Mouse (Mus musculus) neural tube, embryonic 10.5 days (tissue): ENCODE measurements around the gene Slc26a5.

ENCODE experiments used
- DNase-seq: peaks from one replicate; pipeline ENCODE4 v3.0.0-alpha.2; 2017; ENCODE audit warnings: low spot score; ENCODE audit errors: extremely low spot score

The Slc26a5 gene

DNA sequence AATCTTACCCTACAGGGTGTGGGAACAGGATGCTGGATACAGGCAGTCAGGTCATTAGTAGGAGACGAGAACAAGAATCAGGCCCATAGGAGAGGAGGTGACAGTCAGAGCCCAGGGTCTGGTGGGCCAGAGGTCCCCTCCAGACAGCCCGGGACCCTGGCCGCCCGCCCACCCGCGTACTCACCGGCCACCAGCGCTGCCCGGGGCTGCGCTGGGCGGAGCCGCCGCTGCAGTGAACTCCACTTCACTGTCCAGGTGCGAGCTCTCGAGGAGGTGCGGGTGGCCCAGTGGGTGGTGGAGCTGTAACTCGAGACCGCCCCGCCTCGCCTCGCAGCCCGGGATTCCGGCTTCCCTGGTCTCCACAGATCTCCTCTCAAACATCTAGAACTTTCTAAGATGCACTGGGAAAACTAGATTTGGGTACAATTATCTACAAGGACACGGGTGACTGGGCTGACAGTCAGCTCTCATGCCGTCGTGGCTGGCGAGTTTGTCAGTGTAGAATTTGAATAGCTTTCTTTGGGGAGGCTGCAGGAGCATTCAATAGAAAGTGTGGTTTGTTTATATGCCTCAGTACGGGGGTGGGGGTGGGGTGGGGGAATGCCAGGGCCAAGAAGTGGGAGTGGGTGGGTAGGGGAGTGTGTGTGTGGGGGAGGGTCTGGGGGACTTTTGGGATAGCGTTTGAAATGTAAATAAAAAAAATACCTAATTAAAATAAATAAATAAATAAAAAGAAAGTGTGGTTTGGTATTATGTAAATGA is at the start of gene Slc26a5:
Gene Slc26a5 (minus strand): TSS at position 259 of the 762 bp plus-strand sequence.
- peak; percentile 33 for DNase-seq

DNA sequence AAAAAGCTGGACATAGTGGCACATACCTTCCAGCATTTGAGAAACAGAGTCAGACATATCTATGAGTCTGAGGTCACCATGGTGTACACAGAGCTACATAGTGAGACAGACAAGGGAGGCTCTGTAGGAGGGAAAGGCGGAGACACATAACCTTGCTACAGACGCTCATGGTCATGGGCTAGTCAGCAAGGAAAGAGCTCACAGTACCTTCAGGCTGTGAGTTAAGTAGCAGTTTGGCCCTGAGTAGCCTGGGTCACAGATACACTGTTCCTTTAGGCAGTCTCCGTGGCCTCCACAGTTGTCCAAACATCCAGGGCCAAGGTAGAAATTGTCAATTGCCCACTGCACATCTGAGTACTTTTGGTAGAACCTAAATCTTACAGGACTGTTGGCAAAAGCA is 49.4 kb upstream of the Slc26a5 start:
- DNase-seq = no peak

DNA sequence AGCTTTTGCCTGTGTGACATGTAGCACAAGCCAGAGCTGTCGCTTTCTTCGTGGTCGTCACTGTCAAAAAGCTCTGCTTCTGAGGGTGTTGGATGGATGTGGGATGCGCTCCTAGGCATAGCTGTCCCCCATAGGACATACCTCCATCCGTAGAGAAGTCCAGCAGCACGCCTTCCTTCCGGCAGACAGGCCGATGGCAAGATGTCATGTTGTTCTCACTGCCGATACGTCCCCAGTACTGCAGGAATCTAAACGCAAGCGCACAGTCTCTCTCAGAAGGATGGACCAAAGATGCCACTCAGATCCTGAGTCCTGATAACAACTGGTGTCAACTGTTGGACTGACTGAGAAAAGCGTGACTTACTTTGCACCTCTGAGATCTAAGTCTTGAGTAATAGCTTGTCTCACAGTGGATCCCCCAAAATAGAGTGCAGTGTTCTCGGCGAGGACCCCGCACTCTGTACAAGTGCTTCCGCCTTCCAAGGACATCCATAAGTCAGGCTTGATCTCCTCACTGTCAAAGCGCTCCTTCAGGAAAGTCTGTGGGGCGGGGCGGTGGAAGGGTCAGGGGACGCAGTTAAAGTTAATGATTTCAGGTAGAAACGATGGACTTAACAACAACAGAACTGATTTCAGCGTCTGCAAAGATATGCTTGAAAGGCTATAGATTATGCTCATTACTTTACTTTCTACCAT is 47.6 kb upstream of the Slc26a5 start:
- DNase-seq = no peak

DNA sequence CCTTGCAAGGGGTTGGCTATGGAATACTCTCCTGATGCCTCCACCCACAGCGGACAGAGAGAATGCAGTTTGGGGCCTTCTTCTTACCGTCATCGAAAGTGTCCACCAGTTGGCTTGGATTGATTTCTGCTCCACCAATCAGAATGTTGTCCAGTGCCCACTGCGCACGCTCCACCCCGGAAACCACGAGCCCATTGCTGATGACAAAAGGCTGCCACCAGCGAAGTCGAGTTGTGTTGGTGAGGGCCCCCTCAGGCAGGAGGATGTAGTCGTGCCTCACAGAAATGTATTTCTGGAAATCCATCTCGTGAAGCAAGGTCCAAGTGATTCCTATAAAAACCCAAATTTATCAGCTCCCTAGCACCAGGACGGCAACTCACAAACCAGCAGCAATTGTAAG is 45.3 kb upstream of the Slc26a5 start:
- no peak for DNase-seq

DNA sequence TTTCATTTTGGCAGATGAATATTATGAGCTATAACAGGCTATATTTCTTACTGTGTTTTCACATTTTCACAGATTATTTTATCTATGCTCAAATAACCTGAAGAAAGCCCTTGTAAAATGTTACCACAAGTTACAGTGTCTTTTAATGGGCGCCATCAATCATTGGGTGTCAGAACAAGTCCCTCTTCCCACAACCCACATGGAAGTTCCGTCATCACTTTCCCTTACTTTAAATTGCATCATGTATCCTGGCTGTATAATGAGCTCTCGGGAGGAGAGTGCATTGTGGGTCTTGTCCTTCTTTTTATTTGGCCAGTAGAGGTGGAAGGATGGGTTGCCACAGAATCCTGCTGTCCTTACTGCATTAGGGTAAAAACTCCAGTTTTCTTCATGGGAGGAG is 44.3 kb upstream of the Slc26a5 start:
- DNase-seq = no peak

DNA sequence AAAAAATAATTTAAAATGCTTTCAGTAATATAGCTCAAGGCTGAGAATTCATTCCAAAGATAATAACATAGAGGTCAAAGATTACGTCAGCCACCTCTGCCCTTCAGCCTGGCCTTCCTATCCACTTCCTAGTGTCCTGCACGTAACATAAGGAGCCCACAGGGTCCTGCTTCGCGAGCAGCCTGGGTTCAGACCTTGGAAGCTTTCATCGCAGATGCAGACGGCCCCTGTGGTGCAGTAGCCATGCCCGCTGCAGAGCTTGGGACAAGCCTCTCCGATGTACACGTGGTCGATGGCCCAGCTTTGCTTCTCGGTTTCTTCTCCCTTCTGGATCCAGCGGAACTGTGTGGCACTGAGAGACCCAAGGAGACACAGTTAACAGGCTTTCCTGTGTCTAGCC is 36.0 kb upstream of the Slc26a5 start:
- no peak for DNase-seq

DNA sequence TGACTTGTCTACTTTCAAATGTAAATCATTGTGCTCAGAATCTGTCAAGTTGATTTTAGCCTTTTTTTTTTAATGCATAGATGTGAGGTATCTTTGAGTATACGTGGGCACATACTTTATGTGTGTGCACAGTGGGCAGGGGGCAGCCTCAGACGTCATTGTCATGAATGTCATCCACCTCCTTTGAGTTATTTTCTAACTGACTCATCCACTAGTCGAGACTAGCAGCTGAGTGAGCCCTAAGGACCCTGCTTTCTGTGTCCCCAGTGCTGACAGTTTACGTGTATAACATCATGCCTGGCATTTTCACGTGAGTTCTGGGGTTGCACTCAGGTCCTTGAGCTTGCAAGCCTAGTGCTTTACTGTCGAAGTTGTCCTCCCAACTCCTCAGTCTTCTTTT is 35.5 kb upstream of the Slc26a5 start:
- DNase-seq = no peak

DNA sequence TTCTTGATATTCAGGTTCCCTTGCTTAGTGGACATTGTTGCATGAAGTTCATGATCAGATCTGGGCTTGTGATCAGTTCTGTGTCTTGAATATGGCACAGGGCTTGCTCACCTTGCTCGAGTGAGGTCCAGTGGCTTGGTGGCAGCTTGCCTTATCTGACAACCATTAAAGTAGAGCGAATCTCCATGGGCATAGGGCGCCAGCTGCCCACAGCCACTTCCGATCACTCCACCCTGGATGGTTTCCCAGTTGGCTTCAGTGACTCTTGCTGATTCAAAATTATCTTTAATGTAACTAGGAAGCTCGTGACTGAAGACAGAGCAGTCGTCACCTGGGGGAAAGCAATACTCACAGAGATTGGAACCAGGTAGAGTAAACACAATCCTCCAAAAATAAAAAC is 33.5 kb upstream of the Slc26a5 start:
- DNase-seq = no peak

DNA sequence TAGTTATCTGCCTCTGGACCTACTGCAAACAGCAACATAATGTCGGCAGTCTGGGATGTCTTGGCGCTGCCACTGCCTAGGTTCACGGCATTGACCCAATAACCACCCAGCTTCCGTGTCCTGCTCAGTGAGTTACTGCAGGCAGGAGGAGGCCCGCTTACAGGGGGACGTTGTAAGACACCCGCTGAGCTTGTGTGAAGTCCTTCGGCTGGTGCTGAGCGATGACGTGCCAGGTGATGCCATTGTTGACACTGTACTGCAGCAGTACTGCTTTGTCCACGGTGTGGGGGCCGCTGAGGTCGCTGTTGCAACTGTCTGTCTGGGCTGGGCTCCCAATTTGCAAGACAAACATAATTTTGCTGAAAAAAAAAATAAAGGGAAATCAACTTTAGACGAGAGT is 31.2 kb upstream of the Slc26a5 start:
- DNase-seq = no peak

DNA sequence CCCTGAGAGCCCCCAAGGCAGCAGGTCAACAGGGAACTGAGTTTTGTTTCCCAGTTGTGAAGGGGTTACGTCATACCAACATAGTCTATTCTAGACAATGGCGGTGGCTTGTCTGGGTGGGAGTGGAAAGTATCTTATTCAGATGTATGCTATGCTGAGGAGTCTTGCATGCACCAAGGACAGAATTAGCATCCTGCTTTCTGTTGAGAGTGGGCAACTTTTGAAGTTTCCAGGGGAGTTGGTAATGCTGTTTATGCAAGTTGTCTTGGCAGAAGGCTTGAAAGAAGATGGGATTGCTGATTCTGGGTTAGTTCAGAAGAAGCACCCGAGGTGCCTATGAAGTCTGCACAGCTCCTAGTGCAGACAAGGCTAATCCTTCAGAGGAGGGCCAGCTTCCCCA is 28.8 kb upstream of the Slc26a5 start:
- no peak for DNase-seq

DNA sequence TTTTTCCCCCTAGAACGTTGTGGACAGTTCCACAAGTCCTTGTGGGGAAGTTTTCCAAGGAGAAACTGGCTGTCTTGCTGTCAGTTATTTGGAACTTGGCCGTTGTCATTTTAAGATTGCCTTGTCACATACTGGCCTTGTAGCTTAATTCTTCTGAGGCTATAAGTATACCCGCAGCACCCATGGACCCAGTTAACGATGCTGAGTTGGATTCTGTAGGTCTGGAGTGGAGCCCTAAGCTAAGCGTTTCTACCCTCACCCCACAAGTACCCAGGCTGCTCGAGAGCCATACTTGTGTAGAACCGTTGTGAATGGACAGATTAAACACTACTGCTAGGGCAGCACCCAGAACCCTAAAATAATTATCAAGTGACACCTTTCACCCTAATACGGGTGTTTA is 1.3 kb upstream of the Slc26a5 start:
- DNase-seq = no peak

DNA sequence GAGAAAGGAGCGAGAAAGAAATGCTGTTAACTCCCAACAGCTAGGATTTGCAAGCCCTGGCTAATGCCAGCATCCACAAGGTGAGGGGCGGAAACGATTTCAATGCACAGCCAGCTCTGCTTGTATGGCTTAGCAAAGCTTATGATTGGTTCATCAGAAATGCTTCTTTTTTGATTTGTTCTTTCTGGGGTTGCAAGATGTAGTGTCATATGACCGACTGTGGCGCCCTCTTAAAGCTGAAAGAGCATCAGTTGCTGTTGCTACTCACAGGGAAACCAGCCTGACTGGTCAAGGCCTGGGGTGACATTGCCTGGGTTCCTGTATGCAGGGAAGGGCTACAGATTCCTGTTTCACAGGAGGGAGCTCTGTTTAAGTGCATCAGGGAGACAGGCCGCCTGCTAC is 908 bp upstream of the Slc26a5 start:
- peak; percentile 20 for DNase-seq

DNA sequence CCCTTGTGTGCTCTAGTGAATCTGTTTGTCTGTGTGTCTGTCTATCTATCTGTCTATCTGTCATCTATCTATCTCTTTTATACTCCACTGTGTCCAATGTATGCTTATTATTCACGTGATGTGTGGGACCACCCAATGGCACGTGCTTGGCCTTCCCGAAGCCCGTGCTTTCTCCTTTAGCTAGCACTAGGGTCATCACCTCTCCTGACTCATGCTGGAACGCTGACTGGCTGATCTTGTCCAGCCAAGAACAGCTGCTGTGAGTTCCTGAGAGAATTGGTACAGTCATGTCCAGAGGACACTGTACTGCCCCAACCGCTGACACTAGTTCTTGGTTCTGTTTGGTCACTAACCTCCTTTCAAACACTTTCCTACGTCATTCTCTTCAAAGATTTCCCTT is 6.8 kb downstream of the Slc26a5 start:
- no peak for DNase-seq

DNA sequence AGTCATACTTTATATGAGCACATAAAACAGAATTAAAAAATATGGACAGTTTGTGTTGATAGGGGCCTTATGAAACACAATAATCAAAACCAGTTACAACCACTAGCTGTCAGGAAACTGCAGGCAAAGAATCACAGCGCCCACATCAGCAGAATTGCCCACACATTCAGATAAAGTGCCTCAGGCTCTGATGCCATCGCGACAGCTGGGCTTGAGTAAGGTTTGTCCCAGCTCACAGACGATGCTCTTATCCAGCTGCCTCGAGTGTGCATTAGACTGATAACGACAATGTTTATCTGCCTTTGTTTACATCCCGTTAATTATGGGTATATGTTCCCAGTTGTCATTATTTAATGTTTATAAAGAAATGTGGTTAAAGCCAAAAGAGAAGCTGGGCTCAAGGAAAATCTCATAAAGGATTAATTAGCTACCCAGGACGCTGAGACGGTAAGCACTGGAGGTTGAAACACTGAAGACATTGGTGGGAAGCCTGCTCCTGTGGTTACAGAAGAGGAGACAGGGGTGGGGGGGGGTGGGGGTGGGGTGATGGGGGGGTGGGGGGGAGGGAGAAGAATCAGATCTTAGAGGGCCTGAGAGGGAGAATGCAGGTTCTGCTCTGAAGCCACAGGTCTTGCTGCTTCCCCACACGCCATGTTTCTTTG is 13.6 kb downstream of the Slc26a5 start:
- DNase-seq = no peak

DNA sequence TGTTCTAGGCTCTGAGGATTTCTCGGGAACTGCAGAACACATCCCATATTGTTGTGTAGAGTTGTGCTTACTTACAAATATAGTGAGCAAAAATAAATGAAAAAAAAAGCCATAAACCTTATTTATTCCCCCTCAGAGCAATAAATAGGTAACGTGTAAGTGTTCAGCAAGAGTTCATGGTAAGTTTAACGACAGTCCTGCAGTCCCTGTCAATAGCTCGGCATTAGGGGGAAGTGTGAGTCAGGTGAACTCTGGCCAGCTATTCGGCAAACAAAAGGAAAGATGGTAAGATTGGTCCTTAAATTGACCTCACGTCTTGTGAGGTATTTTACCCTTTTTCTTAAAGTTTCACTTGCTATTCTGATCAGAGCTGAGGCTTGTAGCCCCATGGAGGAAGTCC is 18.0 kb downstream of the Slc26a5 start:
- no peak for DNase-seq

DNA sequence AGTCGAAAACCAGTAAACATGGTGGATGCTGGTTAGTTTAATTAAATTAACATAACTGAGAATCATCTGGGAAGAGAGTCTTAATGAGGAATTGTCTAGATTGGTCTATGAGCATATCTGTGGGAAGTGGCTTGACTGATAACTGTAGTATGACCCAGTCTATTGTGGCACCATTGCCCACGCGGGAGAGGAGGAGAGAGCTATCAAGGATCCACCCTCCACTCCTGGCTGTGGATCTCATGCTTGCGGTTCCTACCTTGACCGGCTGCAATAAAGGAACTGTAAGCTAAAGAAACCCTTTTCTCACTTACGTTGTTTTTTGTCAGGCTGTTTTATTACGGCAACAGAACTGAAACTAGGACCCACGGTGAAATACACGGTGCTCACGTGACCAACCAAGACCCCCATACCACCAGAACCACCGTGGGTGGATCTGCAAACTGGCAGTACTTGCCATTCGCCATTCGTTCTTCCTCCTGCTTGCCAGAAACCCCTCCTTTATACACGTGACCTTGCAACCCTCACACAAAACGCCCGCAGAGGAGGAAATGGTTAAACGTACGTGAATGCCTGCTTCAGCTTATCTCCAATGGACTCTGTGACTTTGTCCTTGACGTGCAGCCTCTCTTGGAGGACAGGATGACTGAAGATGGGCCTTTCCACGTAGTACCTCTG is 18.7 kb downstream of the Slc26a5 start:
- DNase-seq = no peak

DNA sequence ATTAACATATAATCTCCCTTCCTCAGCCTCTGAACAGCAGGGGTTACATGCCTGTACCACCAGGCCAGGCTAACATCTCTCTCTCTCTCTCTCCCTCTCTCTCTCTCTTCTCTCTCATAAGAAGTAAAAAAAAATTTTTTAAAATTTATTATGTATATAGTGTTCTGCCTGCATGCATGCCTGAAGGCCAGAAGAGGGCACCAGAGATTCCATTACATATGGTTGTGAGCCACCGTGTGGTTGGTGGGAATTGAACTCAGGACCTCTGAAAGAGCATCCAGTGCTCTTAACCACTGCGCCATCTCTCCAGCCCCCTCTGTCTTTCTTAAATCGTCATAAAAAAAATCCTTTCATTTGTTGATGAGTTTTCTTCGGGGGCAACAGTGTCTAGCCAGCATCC is 20.7 kb downstream of the Slc26a5 start:
- DNase-seq = no peak

DNA sequence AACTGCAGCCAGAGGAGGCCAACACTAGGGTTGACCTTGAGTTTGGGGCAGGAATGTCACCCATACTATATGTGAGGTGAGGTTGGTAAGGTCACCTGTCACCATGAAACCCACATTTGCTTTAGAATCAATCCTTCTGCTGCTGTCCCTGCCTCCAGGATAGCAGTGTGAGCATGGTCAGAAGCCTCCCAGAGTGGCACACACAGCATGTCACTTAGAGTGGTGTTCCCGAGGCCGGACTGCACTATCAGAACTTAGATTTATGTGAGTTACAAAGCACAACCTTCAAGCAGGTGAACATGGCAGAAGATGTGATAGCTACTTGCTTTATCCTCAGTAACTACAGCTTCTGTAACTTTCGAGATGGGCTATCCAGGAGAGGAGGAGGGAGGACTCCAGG is 33.6 kb downstream of the Slc26a5 start:
- DNase-seq = no peak

DNA sequence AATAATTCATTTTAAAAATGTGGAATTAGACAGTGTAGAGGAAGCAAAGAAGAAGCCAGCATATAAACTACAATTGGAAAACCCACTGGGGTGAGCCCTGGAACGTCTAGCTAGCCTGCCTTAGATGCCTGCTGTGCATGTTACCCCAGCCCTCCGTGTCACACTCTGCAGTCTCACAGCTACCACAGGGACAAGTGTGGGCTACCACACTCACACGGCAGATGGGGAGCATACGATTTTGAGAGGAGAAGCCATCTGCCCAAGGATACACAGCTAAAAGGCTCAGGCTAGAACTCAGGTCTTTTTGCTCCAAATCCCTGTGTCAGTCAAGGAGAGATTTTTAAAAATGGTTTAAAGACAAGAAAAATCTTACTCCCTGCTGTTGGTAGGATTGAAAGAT is 36.5 kb downstream of the Slc26a5 start:
- no peak for DNase-seq

DNA sequence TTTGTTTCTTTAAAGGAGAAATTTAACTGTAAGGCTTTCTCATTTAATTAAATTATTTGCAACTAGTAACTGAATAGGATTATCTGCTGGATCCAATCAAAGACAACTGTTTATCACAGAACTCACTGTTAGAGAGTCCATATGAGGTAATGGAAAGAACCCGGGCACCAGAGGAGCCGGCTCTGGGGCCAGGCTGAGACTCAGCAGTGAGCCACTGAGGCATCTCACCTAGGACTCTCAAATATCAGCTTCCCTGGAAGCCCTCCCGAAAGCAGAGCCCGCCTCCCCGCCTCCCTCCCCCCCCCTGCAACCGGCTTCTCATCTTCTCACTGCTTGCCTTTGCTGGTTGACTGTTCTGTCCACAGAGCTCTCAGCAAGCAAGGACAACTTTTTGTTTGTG is 37.8 kb downstream of the Slc26a5 start:
- no peak for DNase-seq

DNA sequence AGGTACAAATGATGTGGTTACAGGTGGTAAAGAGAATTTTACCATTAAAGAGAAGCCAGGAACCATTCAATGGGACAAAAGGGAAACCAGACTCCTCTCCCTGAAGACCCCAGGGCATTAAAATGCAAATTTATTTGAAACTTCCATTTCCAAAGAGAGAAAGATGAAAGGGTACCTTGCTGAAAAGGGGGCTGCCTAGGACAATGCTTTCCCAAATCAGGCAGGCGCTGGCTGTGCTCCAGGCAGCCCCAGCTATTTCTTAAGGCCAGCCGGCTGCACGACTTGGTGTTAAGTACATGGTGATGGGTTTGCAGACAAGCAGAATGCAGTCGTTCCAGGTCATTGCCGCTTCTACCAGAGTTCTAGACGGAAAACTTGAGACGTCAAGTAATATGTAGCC is 39.0 kb downstream of the Slc26a5 start:
- no peak for DNase-seq

DNA sequence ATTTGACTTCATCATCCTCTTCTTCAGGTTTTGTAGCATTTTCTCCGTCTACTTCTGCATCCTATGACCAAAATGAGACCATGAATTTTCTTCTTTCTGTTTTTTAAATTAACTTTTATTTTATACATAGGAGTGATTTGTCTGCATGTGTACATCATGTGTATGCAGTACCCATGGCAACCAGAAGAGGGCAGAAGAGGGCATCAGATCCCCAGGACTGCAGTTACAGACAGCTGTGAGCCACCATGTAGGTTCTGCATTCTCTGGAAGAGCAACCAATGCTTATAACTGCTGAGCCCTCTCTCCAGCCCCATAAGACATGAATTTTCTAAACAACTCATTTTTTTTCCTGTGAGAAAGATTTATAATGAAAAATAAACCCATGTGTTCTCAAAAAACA is 51.4 kb downstream of the Slc26a5 start:
- DNase-seq = peak; percentile 41
